Mouse (Mus musculus) megakaryocyte, embryonic 14.5 days (primary cell): Measurements from ENCODE around the gene Hoxa10. TPM values are rescaled to one million over a fixed set of nuclear protein-coding genes. Genes with fewer than 3 reads are reported as not detected.

Experiments
- H3K27me3 ChIP-seq: replicated peaks from 2 replicates; pipeline ENCODE3; 2012; ENCODE audit warnings: inconsistent platforms
- H3K36me3 ChIP-seq: replicated peaks from 2 replicates; pipeline ENCODE3; 2012; ENCODE audit warnings: low read length, inconsistent platforms, mixed read lengths
- H3K4me1 ChIP-seq: 2 replicates; pipeline ENCODE4 v1.6.1; 2012; ENCODE audit warnings: inconsistent platforms
- H3K4me3 ChIP-seq: replicated peaks from 2 replicates; pipeline ENCODE3; 2012; ENCODE audit warnings: moderate library complexity, mild to moderate bottlenecking, inconsistent platforms
- H3K9me3 ChIP-seq: 2 replicates; pipeline ENCODE4 v1.6.1; 2012; ENCODE audit warnings: inconsistent platforms
- FLI1 ChIP-seq: IDR thresholded peaks from 2 replicates; pipeline ENCODE4 v1.6.1; 2012; ENCODE audit warnings: low read length, inconsistent platforms, mixed read lengths
- GATA1 ChIP-seq: IDR thresholded peaks from 3 replicates; pipeline ENCODE4 v1.6.1; 2012; ENCODE audit warnings: mixed read lengths, low read length, inconsistent platforms, borderline replicate concordance
- polyA plus RNA-seq: library from polyadenylated mRNA; stranded (reverse); fragments of >175 nt; gene quantifications from 2 replicates; pipeline ENCODE4 v1.2.3, GENCODE M21; 2012; ENCODE audit warnings: low replicate concordance; ENCODE audit not compliant: insufficient read depth

The Hoxa10 gene
- polyA plus RNA-seq, 1 experiment: 0.10 TPM

- H3K27me3 ChIP-seq: peaks cover 93% of the 10 kb centered on the region
Observed at GRCm38 (mm10) chr6:52224895-52225611, 15.6 kb downstream of the Hoxa10 start.

DNA sequence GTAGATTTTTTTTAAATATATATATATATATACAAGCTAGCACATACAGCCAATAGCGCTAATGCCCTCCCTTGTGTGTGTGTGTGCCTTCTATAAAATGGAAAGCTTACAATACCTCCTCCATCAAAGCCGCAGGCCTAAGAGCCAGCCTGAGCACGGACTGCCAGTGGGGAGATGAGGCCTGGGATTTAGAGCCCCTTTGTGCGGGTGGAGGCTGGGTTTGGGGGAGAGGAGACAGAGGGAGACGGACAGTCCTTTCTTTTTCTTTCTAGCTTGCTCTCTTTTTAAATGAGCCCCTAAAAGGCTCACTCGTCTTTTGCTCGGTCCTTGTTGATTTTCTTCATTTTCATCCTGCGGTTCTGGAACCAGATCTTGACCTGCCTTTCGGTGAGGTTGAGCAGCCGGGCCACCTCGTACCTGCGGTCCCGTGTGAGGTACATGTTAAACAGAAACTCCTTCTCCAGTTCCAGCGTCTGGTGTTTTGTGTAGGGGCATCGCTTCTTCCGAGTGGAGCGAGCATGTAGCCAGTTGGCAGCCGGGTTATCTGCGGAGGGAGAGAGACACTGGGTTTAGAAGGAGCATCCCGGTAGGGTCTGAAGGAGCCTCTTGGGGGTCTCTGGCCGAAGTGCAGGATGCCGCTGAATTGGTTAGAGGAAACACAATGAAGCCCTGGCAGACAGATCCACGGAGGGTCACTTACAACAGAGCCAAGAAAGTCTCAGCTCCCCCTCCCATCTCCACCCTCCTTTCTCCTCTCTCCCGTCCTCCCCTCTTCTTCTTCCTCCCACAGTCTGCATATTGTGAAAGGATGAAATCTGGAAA, 16.5 kb downstream of the Hoxa10 start:
- TF ChIP-seq GATA1: no peak
- TF ChIP-seq FLI1: no peak
- Histone ChIP-seq H3K36me3 (no peaks in the 10 kb centered on the region), H3K27me3 (peaks cover 94% of the 10 kb centered on the region), H3K9me3 (no peaks in the 10 kb centered on the region), H3K4me3 (peak overlapping the region; percentile 91), H3K4me1 (peaks cover 72% of the 10 kb centered on the region)

More at GRCm38 (mm10) chr6:52224895-52225611, 15.6 kb downstream of the Hoxa10 start:
- Histone ChIP-seq H3K9me3 (no peaks in the 10 kb centered on the region), H3K4me1 (peaks cover 76% of the 10 kb centered on the region), H3K36me3 (no peaks in the 10 kb centered on the region), H3K4me3 (peak overlapping the region; percentile 91)
- TF ChIP-seq GATA1 (no peak), FLI1 (no peak)

- no peaks in the 10 kb centered on the region for H3K36me3 ChIP-seq
- peaks cover 95% of the 10 kb centered on the region for H3K27me3 ChIP-seq
- peak overlapping the region; percentile 38 for H3K4me3 ChIP-seq
- TF ChIP-seq GATA1: no peak
- TF ChIP-seq FLI1: no peak
- H3K9me3 ChIP-seq: no peaks in the 10 kb centered on the region
- H3K4me1 ChIP-seq: peaks cover 73% of the 10 kb centered on the region
Observed at GRCm38 (mm10) chr6:52222729-52223128, 17.9 kb downstream of the Hoxa10 start.

GRCm38 (mm10) chr6:52221993-52222685, 18.5 kb downstream of the Hoxa10 start:
- Histone ChIP-seq H3K9me3 (no peaks in the 10 kb centered on the region), H3K4me1 (peaks cover 78% of the 10 kb centered on the region), H3K27me3 (peaks cover 95% of the 10 kb centered on the region), H3K36me3 (no peaks in the 10 kb centered on the region), H3K4me3 (peak overlapping the region; percentile 94)
- TF ChIP-seq FLI1: no peak
- no peak for TF ChIP-seq GATA1

GRCm38 (mm10) chr6:52221337-52221992, 19.2 kb downstream of the Hoxa10 start, which contains the start of gene Hoxa7:
Gene Hoxa7, minus strand, starts transcription at chr6:52221854.
- Histone ChIP-seq H3K27me3 (peaks cover 95% of the 10 kb centered on the region), H3K9me3 (no peaks in the 10 kb centered on the region), H3K4me3 (peak within 1 kb of the TSS; percentile 94), H3K36me3 (no peaks in the 10 kb centered on the region), H3K4me1 (peaks cover 84% of the 10 kb centered on the region)
- TF ChIP-seq GATA1: no peak
- no peak for TF ChIP-seq FLI1

DNA sequence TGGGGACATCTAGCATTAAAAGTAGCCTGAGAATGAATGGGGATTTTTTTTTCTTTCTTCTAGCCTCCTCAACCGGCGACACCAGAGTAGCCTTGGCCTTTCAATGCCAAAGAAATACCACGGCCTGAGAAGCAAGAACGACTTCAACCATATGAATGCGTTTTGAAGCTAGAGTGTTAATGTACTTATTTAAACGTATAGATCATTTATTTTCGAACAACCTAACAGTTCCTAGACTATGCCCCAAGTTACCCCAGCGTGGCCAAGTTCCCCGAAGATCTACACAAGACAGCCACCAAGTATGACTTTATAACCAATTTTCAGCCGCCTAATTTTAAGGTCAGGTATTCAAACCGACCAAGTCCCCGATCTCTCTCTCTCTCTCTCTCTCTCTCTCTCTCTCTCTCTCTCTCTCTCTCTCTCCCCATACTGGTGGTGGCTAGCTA, 19.8 kb downstream of the Hoxa10 start:
- Histone ChIP-seq H3K36me3 (no peaks in the 10 kb centered on the region), H3K4me1 (peaks cover 84% of the 10 kb centered on the region), H3K4me3 (peak overlapping the region; percentile 94), H3K9me3 (no peaks in the 10 kb centered on the region), H3K27me3 (peaks cover 95% of the 10 kb centered on the region)
- TF ChIP-seq FLI1 (no peak), GATA1 (no peak)

- Histone ChIP-seq H3K4me1 (peaks cover 82% of the 10 kb centered on the region), H3K9me3 (no peaks in the 10 kb centered on the region), H3K4me3 (peak overlapping the region; percentile 94), H3K36me3 (no peaks in the 10 kb centered on the region), H3K27me3 (peaks cover 94% of the 10 kb centered on the region)
- TF ChIP-seq GATA1 (no peak), FLI1 (no peak)
Observed at GRCm38 (mm10) chr6:52220003-52220864, 20.4 kb downstream of the Hoxa10 start.

DNA sequence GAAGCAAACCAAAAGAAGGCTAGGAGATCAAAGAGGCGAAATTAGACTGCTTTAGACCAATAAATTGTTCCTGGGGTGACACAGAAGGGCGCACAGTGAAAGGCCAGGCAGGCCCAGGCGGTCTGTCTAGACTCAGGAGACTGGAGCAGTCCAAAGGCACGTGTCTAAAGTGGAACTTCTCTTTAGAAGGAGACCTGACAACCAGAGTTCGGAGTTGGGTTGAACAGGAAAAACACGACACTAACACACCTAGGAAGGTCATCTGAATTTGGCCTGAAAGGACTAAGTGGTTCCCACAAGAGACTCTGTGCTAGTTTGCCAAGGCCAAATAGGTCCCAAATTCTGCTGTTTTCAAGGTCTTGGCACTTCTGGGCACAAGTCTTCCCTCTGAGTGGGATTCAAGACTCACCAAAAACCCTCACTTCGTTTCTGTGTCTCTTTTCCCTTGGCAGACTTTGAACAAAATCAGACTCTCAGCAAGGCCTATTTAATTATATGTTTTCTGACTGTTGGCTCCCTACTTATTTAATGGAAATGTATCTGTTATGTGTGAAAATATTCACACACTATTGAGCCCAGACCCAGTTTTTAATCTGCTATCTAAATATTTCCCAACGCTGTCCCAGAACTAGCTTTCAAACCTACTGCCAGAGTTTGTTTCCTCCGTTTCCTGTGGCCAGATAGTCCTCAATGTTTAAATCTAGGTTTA, 21.3 kb downstream of the Hoxa10 start:
- Histone ChIP-seq H3K4me1 (peaks cover 73% of the 10 kb centered on the region), H3K9me3 (no peaks in the 10 kb centered on the region), H3K36me3 (no peaks in the 10 kb centered on the region), H3K27me3 (peaks cover 94% of the 10 kb centered on the region), H3K4me3 (peak overlapping the region; percentile 94)
- TF ChIP-seq GATA1 (no peak), FLI1 (no peak)
